Mouse (Mus musculus) C2C12 (cell line): ENCODE measurements around the gene Rpusd3.

Experiments used
- CTCF ChIP-seq: IDR thresholded peaks from one replicate; pipeline ENCODE4 v1.5.1; 2011; ENCODE audit not compliant: control insufficient read depth, insufficient read depth, insufficient read length
- FOSL1 ChIP-seq: IDR thresholded peaks from one replicate; pipeline ENCODE4 v1.8.0; 2011; ENCODE audit warnings: mild to moderate bottlenecking, low read length; ENCODE audit not compliant: poor library complexity, insufficient read depth, severe bottlenecking

- TF ChIP-seq CTCF (no peak), FOSL1 (no peak)
These were observed 3.9 kb upstream of the Rpusd3 start for GRCm38 (mm10) chr6:113423000-113423399.
